Mouse (Mus musculus) heart, embryonic 16.5 days (tissue): ENCODE data around the gene Gm42669. TPM values are rescaled to one million over a fixed set of nuclear protein-coding genes. Genes with fewer than 3 reads are reported as not detected.
A peak's percentile ranks its signal among the peaks of the same experiment; 100 is the strongest.

ENCODE experiments used
- ATAC-seq: fragments of 200-750 bp; cut with Nextera tagmentation; replicated peaks from 2 replicates; pipeline ENCODE4 v1.8.0; 2017; ENCODE audit warnings: moderate number of reproducible peaks; ENCODE audit not compliant: insufficient read depth, low FRiP score; ENCODE audit errors: extremely low read depth
- H3K27ac ChIP-seq: fragments of 300-500 bp; sonication (generic); 2 replicates; pipeline ENCODE4 v1.5.1; 2014; ENCODE audit warnings: mild to moderate bottlenecking, low read length, control low read depth, moderate library complexity
- H3K27me3 ChIP-seq: fragments of 300-500 bp; sonication (generic); 2 replicates; pipeline ENCODE4 v1.6.1; 2014; ENCODE audit warnings: low read length, mixed read lengths; ENCODE audit not compliant: control insufficient read depth, insufficient read depth
- H3K36me3 ChIP-seq: fragments of 300-500 bp; sonication (generic); 2 replicates; pipeline ENCODE4 v1.6.1; 2014; ENCODE audit not compliant: control insufficient read depth, insufficient read depth
- H3K4me1 ChIP-seq: fragments of 300-500 bp; sonication (generic); 2 replicates; pipeline ENCODE4 v1.6.1; 2014; ENCODE audit warnings: low read length, mixed read lengths; ENCODE audit not compliant: control insufficient read depth, insufficient read depth
- H3K4me2 ChIP-seq: fragments of 300-500 bp; sonication (generic); 2 replicates; pipeline ENCODE4 v1.6.1; 2014; ENCODE audit warnings: low read depth, mild to moderate bottlenecking, control low read depth, low read length
- H3K4me3 ChIP-seq: fragments of 300-500 bp; sonication (generic); 2 replicates; pipeline ENCODE4 v1.5.1; 2014; ENCODE audit warnings: mild to moderate bottlenecking, control low read depth, low read length
- H3K9ac ChIP-seq: fragments of 300-500 bp; sonication (generic); 2 replicates; pipeline ENCODE4 v1.6.1; 2014; ENCODE audit warnings: low read length, control low read depth
- H3K9me3 ChIP-seq: fragments of 300-500 bp; sonication (generic); replicated peaks from 2 replicates; pipeline ENCODE4 v1.6.1; 2016; ENCODE audit warnings: low read length; ENCODE audit not compliant: control insufficient read depth
- whole genome bisulfite sequencing: fragments of 180-500 bp; shearing (Covaris S2); extraction: QIAGEN DNeasy Blood & Tissue Kit; methylation state at CpG from one replicate; pipeline ENCODE4 v1.1.7; 2014; 5-methylcytosine and 5-hydroxymethylcytosine counted together
- polyA plus RNA-seq: library from polyadenylated mRNA; unstranded; fragments of >200 nt; fragmentation: Nextera tagmentation; extraction: Ambion mirVana; gene quantifications from 2 replicates; pipeline ENCODE4 v1.2.1, GENCODE M21; 2015

The Gm42669 gene
- 0.21 and 0.30 TPM in 2 replicates for polyA plus RNA-seq

DNA sequence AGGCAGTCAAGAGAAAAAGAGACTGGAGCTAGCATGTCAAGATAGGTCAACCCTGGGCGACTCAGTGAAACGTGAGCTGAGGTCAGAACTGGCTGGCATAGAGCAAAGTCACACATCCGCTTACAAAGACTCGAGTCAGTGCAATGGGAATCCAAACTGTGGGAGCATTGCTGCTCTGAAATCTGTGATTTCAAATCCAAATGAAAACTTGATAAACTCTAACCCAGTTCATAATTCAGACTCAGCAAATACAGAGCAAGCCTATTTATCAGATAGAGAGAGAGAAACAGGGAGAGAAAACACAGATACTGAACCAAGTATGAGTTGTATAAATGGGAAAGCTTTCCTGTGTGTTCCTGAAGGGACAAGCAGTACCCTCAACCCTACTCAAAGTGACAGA, at the start of gene Gm42669:
TSS of gene Gm42669 (plus strand) at position 301 of the 400 bp plus-strand sequence.
- 69% methylated on average over 4 of the region's 4 CpGs for WGBS
- no peak within 1 kb of the TSS for H3K4me2 ChIP-seq
- no peak within 1 kb of the TSS for H3K9ac ChIP-seq
- no peaks in the 10 kb centered on the region for H3K27me3 ChIP-seq
- ATAC-seq, result no peak
- no peaks in the 10 kb centered on the region for H3K9me3 ChIP-seq
- H3K4me3 ChIP-seq, result no peak within 1 kb of the TSS
- no peaks in the 10 kb centered on the region for H3K36me3 ChIP-seq
- H3K27ac ChIP-seq, result no peak within 1 kb of the TSS
- no peaks in the 10 kb centered on the region for H3K4me1 ChIP-seq

GRCm38 (mm10) chr5:107462147-107463076, 45.0 kb upstream of the Gm42669 start:
- Histone ChIP-seq H3K9ac (no peak overlapping the region), H3K4me3 (no peak overlapping the region), H3K27me3 (no peaks in the 10 kb centered on the region), H3K27ac (no peak overlapping the region), H3K4me1 (peaks cover 10% of the 10 kb centered on the region), H3K4me2 (no peak overlapping the region), H3K9me3 (no peaks in the 10 kb centered on the region), H3K36me3 (no peaks in the 10 kb centered on the region; the same call in 1 of the 2 replicates)
- ATAC-seq, result no peak
- 86% methylated on average over 4 of the region's 4 CpGs for WGBS

- Histone ChIP-seq H3K4me2 (no peak overlapping the region), H3K27ac (peak overlapping the region; percentile 56)
- WGBS, result 22% methylated on average over 5 of the region's 5 CpGs
Measured at GRCm38 (mm10) chr5:107466501-107466900, 40.9 kb upstream of the Gm42669 start.

GRCm38 (mm10) chr5:107467098-107467497, 40.3 kb upstream of the Gm42669 start:
- peaks cover 10% of the 10 kb centered on the region for H3K4me1 ChIP-seq
- no peaks in the 10 kb centered on the region for H3K36me3 ChIP-seq
- H3K27ac ChIP-seq, result peak overlapping the region; percentile 56
- ATAC-seq, result no peak; the same call in 1 of the 2 replicates
- WGBS, result 63% methylated on average over 4 of the region's 4 CpGs
- H3K9me3 ChIP-seq, result no peaks in the 10 kb centered on the region
- H3K4me3 ChIP-seq, result no peak overlapping the region
- no peak overlapping the region for H3K9ac ChIP-seq
- H3K4me2 ChIP-seq, result no peak overlapping the region
- no peaks in the 10 kb centered on the region for H3K27me3 ChIP-seq

More at GRCm38 (mm10) chr5:107466501-107466900, 40.9 kb upstream of the Gm42669 start:
- no peak for ATAC-seq
- H3K9ac ChIP-seq, result no peak overlapping the region
- no peaks in the 10 kb centered on the region for H3K36me3 ChIP-seq
- H3K27me3 ChIP-seq, result no peaks in the 10 kb centered on the region
- H3K4me3 ChIP-seq, result no peak overlapping the region
- peaks cover 10% of the 10 kb centered on the region for H3K4me1 ChIP-seq
- no peaks in the 10 kb centered on the region for H3K9me3 ChIP-seq

DNA sequence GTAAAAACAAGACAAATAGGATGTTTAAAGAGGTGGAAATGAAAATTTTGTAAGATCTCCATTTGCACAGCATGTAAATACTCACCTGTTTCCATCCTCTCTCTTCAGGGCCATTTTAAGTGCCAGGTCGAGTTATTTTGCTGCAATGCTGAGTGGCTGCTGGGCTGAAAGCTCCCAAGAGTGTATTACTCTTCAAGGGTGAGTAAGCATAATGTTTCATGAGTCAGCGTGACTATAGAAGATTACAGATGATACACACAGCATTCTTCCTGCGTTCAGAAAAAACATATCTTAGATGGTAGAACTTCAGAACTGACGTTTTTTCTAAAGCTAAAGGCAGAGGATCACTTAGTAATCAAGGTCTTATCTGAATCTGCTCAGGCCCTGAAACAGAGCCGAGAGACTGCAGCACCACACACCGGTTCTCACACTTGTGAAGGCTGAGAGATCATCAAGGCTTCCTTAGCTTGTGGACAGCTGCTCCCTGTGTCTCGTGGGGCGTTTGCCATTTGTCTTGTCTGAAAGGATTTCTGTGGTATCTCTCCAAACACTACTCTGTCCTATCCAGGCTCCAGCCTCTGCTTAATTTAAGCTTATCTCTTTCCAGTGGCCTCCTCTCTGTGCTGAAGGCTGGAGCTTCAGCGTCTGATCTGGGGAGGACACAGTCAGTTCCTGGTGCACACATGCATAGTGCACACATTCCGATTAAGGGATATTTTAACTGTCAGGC, 36.7 kb upstream of the Gm42669 start:
- Histone ChIP-seq H3K4me3 (no peak overlapping the region), H3K27ac (no peak overlapping the region), H3K36me3 (no peaks in the 10 kb centered on the region), H3K4me2 (no peak overlapping the region), H3K27me3 (no peaks in the 10 kb centered on the region), H3K9ac (no peak overlapping the region), H3K9me3 (no peaks in the 10 kb centered on the region), H3K4me1 (peaks cover 10% of the 10 kb centered on the region)
- WGBS, result 42% methylated on average over 10 of the region's 10 CpGs
- no peak for ATAC-seq

DNA sequence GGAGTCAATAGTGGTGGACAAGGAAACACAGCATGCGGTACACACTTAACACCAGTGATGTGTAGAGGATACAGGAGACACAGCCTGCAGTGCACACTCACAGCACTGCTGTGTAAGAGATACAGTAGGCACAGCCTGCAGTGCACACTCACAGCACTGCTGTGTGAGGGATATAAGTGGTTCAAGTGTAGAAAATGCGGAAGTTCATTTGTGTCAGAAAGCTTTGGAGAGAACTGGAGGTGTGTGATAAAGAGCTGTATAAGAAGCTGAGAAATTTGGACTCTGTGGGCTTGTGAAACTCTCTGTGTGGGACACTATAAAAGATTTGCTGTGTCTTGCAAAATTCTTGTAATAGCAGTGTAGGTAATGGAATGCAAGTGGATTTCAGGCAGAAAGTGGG, 27.2 kb upstream of the Gm42669 start:
- H3K36me3 ChIP-seq, result no peaks in the 10 kb centered on the region
- no peak overlapping the region for H3K4me3 ChIP-seq
- H3K4me1 ChIP-seq, result no peaks in the 10 kb centered on the region
- WGBS, result 78% methylated on average over 2 of the region's 2 CpGs
- H3K27me3 ChIP-seq, result no peaks in the 10 kb centered on the region
- no peak overlapping the region for H3K4me2 ChIP-seq
- no peak overlapping the region for H3K27ac ChIP-seq
- no peak overlapping the region for H3K9ac ChIP-seq
- no peaks in the 10 kb centered on the region for H3K9me3 ChIP-seq
- no peak for ATAC-seq

DNA sequence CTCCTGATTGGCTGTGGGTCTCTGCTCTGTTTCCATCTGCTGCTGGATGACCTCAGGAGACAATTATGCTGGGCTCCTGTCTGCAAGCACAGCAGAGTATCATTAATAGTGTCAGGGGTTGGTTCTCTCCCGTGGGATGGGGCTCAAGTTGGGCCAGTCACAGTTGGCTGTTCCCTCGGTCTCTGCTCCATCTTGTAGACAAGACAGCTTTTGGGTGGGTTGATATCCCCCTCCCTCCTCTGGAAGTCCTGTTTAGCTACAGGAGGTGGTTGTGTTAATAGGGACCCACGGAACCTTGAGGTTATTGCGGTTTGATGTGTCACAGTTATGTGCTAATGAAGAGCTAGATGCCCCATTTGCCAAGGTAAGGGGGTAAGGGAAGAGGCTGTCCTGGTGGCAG, 18.4 kb upstream of the Gm42669 start:
- 54% methylated on average over 4 of the region's 4 CpGs for WGBS
- Histone ChIP-seq H3K4me1 (0 out of 2 replicates have a peak, but pooled peaks cover 2% of the 10 kb centered on the region), H3K36me3 (no peaks in the 10 kb centered on the region), H3K27ac (no peak overlapping the region), H3K9me3 (no peaks in the 10 kb centered on the region), H3K27me3 (no peaks in the 10 kb centered on the region), H3K4me2 (no peak overlapping the region), H3K4me3 (no peak overlapping the region), H3K9ac (no peak overlapping the region)
- no peak for ATAC-seq

GRCm38 (mm10) chr5:107491036-107491435, 16.4 kb upstream of the Gm42669 start:
- no peak overlapping the region for H3K27ac ChIP-seq
- H3K4me3 ChIP-seq, result no peak overlapping the region
- H3K36me3 ChIP-seq, result peaks cover 2% of the 10 kb centered on the region; the same call in 1 of the 2 replicates
- 0 out of 2 replicates have a peak, but pooled peaks cover 2% of the 10 kb centered on the region for H3K4me1 ChIP-seq
- H3K9ac ChIP-seq, result no peak overlapping the region
- no peak for ATAC-seq
- peaks cover 4% of the 10 kb centered on the region; the same call in 1 of the 2 replicates for H3K9me3 ChIP-seq
- no peak overlapping the region for H3K4me2 ChIP-seq
- no peaks in the 10 kb centered on the region for H3K27me3 ChIP-seq
- WGBS, result 78% methylated on average over 9 of the region's 9 CpGs
